Mouse (Mus musculus): ENCODE data around the gene Mgl2.

Gene Mgl2

GRCm38 (mm10) chr11:70169471-70169870 lies 39.3 kb downstream of the Mgl2 start:
- in situ Hi-C loops (cut with MboI, MseI), result loop anchor here in 1 of 2 experiments (5.0 kb wide), 1 partner anchor 97 kb away; no protein-coding TSS in a partner anchor

GRCm38 (mm10) chr11:70170291-70170690 lies 40.2 kb downstream of the Mgl2 start:
- in situ Hi-C loops (cut with MboI, MseI), result loop anchor here in 1 of 2 experiments (5.0 to 10.0 kb wide), 2 partner anchors 38 to 115 kb away; partner anchors contain the start of genes Asgr1 and Mgl2

GRCm38 (mm10) chr11:70171181-70171580 lies 41.1 kb downstream of the Mgl2 start:
- in situ Hi-C loops (cut with MboI, MseI), result loop anchor here in 1 of 2 experiments (5.0 to 10.0 kb wide), 2 partner anchors 39 to 116 kb away; partner anchors contain the start of genes Asgr1 and Mgl2

GRCm38 (mm10) chr11:70171847-70172246 lies 41.7 kb downstream of the Mgl2 start:
- in situ Hi-C loops (cut with MboI, MseI), result loop anchor here in 1 of 2 experiments (5.0 to 10.0 kb wide), 2 partner anchors 40 to 117 kb away; partner anchors contain the start of genes Asgr1 and Mgl2

- in situ Hi-C loops (cut with MboI, MseI), result loop anchor here in 1 of 2 experiments (5.0 to 10.0 kb wide), 2 partner anchors 40 to 117 kb away; partner anchors contain the start of genes Asgr1 and Mgl2
Observed at GRCm38 (mm10) chr11:70172298-70172697, 42.2 kb downstream of the Mgl2 start.

- in situ Hi-C loops (cut with MboI, MseI), result loop anchor here in 1 of 2 experiments (5.0 to 10.0 kb wide), 2 partner anchors 42 to 120 kb away; partner anchors contain the start of genes Asgr1 and Mgl2
Observed at GRCm38 (mm10) chr11:70174491-70174890, 44.4 kb downstream of the Mgl2 start.

- in situ Hi-C loops (cut with MboI, MseI), result loop anchor here in 1 of 2 experiments (5.0 to 10.0 kb wide), 2 partner anchors 35 to 123 kb away; partner anchors contain the start of genes Asgr1 and Slc16a11
Observed at GRCm38 (mm10) chr11:70177647-70178046, 47.5 kb downstream of the Mgl2 start.

- in situ Hi-C loops (cut with MboI, MseI), result loop anchor here in 1 of 2 experiments (5.0 to 10.0 kb wide), 2 partner anchors 34 to 124 kb away; partner anchors contain the start of genes Asgr1 and Slc16a11
Observed at GRCm38 (mm10) chr11:70178311-70178710, 48.2 kb downstream of the Mgl2 start.

GRCm38 (mm10) chr11:70178756-70179155 lies 48.6 kb downstream of the Mgl2 start:
- in situ Hi-C loops (cut with MboI, MseI), result loop anchor here in 1 of 2 experiments (5.0 to 10.0 kb wide), 2 partner anchors 34 to 124 kb away; partner anchors contain the start of genes Asgr1 and Slc16a11

- in situ Hi-C loops (cut with MboI, MseI), result loop anchor here in 1 of 2 experiments (5.0 to 10.0 kb wide), 2 partner anchors 33 to 125 kb away; partner anchors contain the start of genes Asgr1 and Slc16a11
Observed at GRCm38 (mm10) chr11:70179401-70179800, 49.3 kb downstream of the Mgl2 start.

- in situ Hi-C loops (cut with MboI, MseI), result loop anchor here in 1 of 2 experiments (10.0 kb wide), 1 partner anchor 736 kb away; no protein-coding TSS in a partner anchor
Observed at GRCm38 (mm10) chr11:70180496-70180895, 50.4 kb downstream of the Mgl2 start.

GRCm38 (mm10) chr11:70185120-70185519 lies 55.0 kb downstream of the Mgl2 start:
- in situ Hi-C loops (cut with MboI, MseI), result loop anchor here in 1 of 2 experiments (10.0 kb wide), 1 partner anchor 740 kb away; no protein-coding TSS in a partner anchor
